Mouse (Mus musculus): ENCODE results near the gene Mybph. TPM values are rescaled to one million over a fixed set of nuclear protein-coding genes. Genes with fewer than 3 reads are reported as not detected.
A peak's percentile ranks its signal among the peaks of the same experiment; 100 is the strongest.

The Mybph gene
- polyA plus RNA-seq, 1 experiment from 2014 or later: not detected

DNA sequence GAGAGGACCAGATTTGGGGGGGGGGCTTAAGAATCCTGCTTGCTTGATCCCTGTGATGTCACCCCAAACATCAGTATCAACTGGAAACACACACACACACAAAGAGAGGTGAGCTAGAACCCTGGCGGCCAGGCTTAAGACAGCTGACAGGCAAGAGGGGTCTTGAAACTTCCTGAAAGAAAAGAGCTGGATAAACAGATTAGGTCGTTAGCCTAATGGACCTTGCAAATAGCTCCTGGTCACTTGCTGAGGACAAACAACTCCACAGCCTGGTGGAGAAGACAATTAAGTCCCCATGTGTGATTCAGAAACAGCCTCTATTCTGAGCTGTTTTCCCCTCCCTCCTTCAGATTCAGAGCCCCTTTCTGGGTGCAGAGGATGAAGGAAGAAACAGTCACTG lies 18.4 kb downstream of the Mybph start:
- Histone ChIP-seq H3K27ac (ENCODE audit: low read depth) (no peak overlapping the region), H3K27me3 (ENCODE audit: insufficient read depth, low read length) (no peaks in the 10 kb centered on the region), H3K4me3 (ENCODE audit: low read depth, low read length) (no peak overlapping the region), H3K9me3 (ENCODE audit: low read length) (no peaks in the 10 kb centered on the region), H3K4me1 (ENCODE audit: insufficient read depth) (peaks cover 7% of the 10 kb centered on the region), H3K4me2 (ENCODE audit: low read depth, low read length) (no peak overlapping the region), H3K36me3 (replicated peaks; ENCODE audit: insufficient read depth, low read length) (no peaks in the 10 kb centered on the region), H3K9ac (replicated peaks) (no peak overlapping the region)
- 24% methylated on average over 2 of the region's 2 CpGs for WGBS (ENCODE audit: insufficient replicate concordance)
- ATAC-seq (no peak), DNase-seq (no peak)
- no peak for TF ChIP-seq CTCF (IDR thresholded peaks at IDR 0.05; ENCODE audit: low read depth)
- no peak for TF ChIP-seq EP300 (IDR thresholded peaks at IDR 0.05; ENCODE audit: low read depth)

DNA sequence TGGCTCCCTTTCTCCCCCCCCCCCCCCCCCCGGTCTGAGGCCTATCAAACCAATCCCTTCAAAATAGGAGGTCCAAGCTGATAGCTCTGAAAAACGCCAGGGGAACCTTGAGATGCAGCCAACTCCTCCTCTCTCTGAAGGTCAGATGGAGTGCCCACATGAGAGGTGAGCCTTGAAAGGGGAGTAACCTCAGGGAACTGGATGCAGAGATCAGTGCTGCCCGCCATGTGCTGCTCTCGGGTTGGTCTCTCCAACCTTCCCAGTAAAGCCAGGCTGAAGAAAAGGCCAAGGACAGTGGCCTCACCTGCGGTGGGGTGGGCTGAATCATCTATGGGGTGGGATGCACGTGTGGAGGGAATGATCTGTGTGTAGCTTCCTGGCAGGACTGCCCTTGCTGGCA lies 19.1 kb downstream of the Mybph start:
- H3K4me3 ChIP-seq (ENCODE audit: low read depth, low read length): no peak overlapping the region
- no peak overlapping the region for H3K27ac ChIP-seq (ENCODE audit: low read depth)
- H3K36me3 ChIP-seq (replicated peaks; ENCODE audit: insufficient read depth, low read length): no peaks in the 10 kb centered on the region
- H3K4me2 ChIP-seq (ENCODE audit: low read depth, low read length): no peak overlapping the region
- TF ChIP-seq EP300 (IDR thresholded peaks at IDR 0.05; ENCODE audit: low read depth): no peak
- TF ChIP-seq CTCF (IDR thresholded peaks at IDR 0.05; ENCODE audit: low read depth): no peak
- H3K9ac ChIP-seq (replicated peaks): no peak overlapping the region
- no peaks in the 10 kb centered on the region for H3K9me3 ChIP-seq (ENCODE audit: low read length)
- 67% methylated on average over 5 of the region's 6 CpGs for WGBS (ENCODE audit: insufficient replicate concordance)
- no peaks in the 10 kb centered on the region for H3K27me3 ChIP-seq (ENCODE audit: insufficient read depth, low read length)
- H3K4me1 ChIP-seq (ENCODE audit: insufficient read depth): peaks cover 10% of the 10 kb centered on the region
- DNase-seq (no peak), ATAC-seq (no peak)

DNA sequence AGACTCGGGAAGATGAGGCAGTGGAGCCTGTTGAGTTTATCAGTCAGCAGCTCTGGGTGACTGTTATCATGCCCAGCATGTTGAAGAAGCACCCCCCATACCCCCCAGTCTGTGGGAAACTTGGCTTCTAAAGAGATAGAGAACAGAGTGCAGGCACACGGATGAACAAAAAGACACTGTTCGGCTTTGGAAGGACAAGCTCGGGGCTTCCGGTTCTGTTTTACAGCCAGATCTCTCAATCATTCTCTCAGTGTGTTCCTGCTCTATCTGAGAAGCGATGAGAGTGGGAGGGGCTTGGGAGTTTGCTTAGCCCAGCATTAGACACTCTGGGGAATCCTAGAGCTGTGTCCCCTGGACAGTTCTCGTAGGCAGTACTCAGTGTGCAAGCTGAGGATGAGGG lies 20.2 kb downstream of the Mybph start:
- no peak for DNase-seq
- TF ChIP-seq CTCF (IDR thresholded peaks at IDR 0.05; ENCODE audit: low read depth) (no peak), EP300 (IDR thresholded peaks at IDR 0.05; ENCODE audit: low read depth) (peak; percentile 74; the same call in 1 of the 2 replicates)
- Histone ChIP-seq H3K27me3 (ENCODE audit: insufficient read depth, low read length) (no peaks in the 10 kb centered on the region), H3K9ac (replicated peaks) (no peak overlapping the region; the same call in 1 of the 2 replicates), H3K9me3 (ENCODE audit: low read length) (no peaks in the 10 kb centered on the region), H3K4me1 (ENCODE audit: insufficient read depth) (peaks cover 19% of the 10 kb centered on the region), H3K27ac (ENCODE audit: low read depth) (no peak overlapping the region), H3K36me3 (replicated peaks; ENCODE audit: insufficient read depth, low read length) (no peaks in the 10 kb centered on the region), H3K4me2 (ENCODE audit: low read depth, low read length) (peak overlapping the region; percentile 40), H3K4me3 (ENCODE audit: low read depth, low read length) (no peak overlapping the region)
- ATAC-seq: peak; percentile 47
- 53% methylated on average over 7 of the region's 7 CpGs for whole genome bisulfite sequencing (ENCODE audit: insufficient replicate concordance)

DNA sequence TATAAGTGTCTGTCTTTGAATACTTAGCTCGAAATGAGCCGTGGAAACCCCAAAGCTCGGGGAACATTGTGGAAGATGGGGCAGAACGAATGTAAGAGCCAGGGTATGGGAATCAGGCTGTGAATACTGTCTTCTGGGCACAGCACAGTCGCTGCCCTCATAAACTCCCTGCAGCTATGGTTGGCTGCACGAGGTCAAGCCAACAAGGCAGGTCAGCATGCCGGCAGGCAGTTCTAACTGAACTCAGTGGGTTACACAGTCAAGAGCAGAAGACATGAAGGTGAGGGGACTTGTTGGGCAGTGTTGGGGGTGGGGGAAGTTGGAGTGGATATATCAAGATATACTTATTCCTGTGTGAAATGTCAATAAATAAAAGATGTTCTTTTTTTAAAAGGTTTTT lies 21.8 kb downstream of the Mybph start:
- no peak overlapping the region for H3K27ac ChIP-seq (ENCODE audit: low read depth)
- peaks cover 25% of the 10 kb centered on the region for H3K4me1 ChIP-seq (ENCODE audit: insufficient read depth)
- DNase-seq: no peak
- 69% methylated on average over 7 of the region's 7 CpGs for WGBS (ENCODE audit: insufficient replicate concordance)
- H3K27me3 ChIP-seq (ENCODE audit: insufficient read depth, low read length): no peaks in the 10 kb centered on the region
- H3K9ac ChIP-seq (replicated peaks): no peak overlapping the region
- H3K36me3 ChIP-seq (replicated peaks; ENCODE audit: insufficient read depth, low read length): no peaks in the 10 kb centered on the region
- no peak overlapping the region for H3K4me3 ChIP-seq (ENCODE audit: low read depth, low read length)
- H3K4me2 ChIP-seq (ENCODE audit: low read depth, low read length): no peak overlapping the region
- H3K9me3 ChIP-seq (ENCODE audit: low read length): no peaks in the 10 kb centered on the region
- TF ChIP-seq EP300 (IDR thresholded peaks at IDR 0.05; ENCODE audit: low read depth): no peak
- no peak for ATAC-seq

DNA sequence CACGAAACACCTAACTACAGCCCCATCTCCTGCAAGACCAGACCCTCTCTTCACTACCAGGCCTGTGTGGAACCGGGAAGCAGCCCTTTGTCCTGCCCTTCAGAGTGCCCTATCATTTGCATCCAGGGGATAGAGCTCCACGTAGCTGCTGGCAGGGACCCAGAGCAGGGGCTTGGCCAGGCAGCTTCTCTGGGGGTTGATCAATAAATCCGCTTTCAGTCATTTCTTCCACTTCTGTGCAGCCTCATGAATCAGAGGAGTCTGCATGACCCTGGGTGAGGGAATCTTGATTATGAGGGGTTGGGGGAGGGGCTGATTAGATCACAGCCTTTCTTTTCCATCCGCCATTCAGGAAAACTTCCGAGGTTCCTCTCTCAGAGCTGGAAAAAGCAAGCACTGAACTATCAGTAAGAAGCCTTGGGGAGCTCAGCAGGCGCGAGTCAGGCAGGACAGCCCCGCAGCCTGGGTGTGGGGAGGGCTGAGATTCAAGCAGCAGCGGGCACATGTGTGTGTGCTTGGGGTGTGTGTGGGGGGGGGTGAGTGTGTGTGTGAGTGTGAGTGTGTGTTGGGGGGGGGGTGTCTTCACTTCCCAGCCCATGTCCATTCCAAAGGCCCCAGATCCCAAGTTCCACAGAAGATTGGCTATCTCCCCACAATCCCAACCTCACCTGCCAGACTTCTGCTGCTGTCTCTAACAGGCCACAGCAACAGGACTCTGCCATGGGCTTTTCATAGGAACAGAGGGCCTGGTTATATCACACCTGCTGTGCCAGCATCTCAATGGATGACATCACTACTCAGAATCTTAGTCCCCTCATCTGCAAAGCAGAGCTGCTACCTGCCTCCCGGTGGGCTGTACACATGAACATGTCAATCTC lies 22.7 kb downstream of the Mybph start:
- Histone ChIP-seq H3K27ac (ENCODE audit: low read depth) (peak overlapping the region; percentile 26), H3K9ac (replicated peaks) (no peak overlapping the region), H3K4me3 (ENCODE audit: low read depth, low read length) (no peak overlapping the region), H3K4me1 (ENCODE audit: insufficient read depth) (peaks cover 26% of the 10 kb centered on the region), H3K27me3 (ENCODE audit: insufficient read depth, low read length) (no peaks in the 10 kb centered on the region), H3K4me2 (ENCODE audit: low read depth, low read length) (no peak overlapping the region), H3K36me3 (replicated peaks; ENCODE audit: insufficient read depth, low read length) (no peaks in the 10 kb centered on the region), H3K9me3 (ENCODE audit: low read length) (no peaks in the 10 kb centered on the region)
- ATAC-seq: no peak
- WGBS (ENCODE audit: insufficient replicate concordance): 53% methylated on average over 11 of the region's 11 CpGs
- DNase-seq: peak; percentile 49
- TF ChIP-seq CTCF (IDR thresholded peaks at IDR 0.05; ENCODE audit: low read depth) (no peak), EP300 (IDR thresholded peaks at IDR 0.05; ENCODE audit: low read depth) (no peak)

DNA sequence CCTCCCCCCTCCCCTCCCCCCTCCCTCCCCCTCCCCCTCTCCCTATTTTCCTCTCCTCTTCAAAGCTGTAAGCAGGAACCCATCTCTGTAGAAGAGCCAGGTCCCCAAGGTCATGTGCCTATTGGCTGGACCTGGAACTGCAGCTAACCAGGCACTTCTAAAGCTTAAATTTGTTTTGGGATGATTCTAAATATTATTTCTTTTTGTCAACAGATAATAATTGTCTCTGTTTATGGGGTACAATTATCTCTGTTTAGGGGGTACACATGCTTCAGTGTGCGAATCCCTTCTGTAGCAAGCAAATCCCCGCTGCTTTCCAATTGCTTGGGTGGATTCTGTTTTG lies 23.4 kb downstream of the Mybph start:
- ATAC-seq (no peak), DNase-seq (no peak)
- Histone ChIP-seq H3K9ac (replicated peaks) (no peak overlapping the region), H3K27ac (ENCODE audit: low read depth) (peak overlapping the region; percentile 39; the same call in 1 of the 2 replicates), H3K27me3 (ENCODE audit: insufficient read depth, low read length) (no peaks in the 10 kb centered on the region), H3K9me3 (ENCODE audit: low read length) (no peaks in the 10 kb centered on the region), H3K4me3 (ENCODE audit: low read depth, low read length) (no peak overlapping the region), H3K36me3 (replicated peaks; ENCODE audit: insufficient read depth, low read length) (no peaks in the 10 kb centered on the region), H3K4me2 (ENCODE audit: low read depth, low read length) (no peak overlapping the region), H3K4me1 (ENCODE audit: insufficient read depth) (peaks cover 32% of the 10 kb centered on the region)
- 72% methylated on average over 2 of the region's 2 CpGs for WGBS (ENCODE audit: insufficient replicate concordance)
- TF ChIP-seq EP300 (IDR thresholded peaks at IDR 0.05; ENCODE audit: low read depth): no peak
- TF ChIP-seq CTCF (IDR thresholded peaks at IDR 0.05; ENCODE audit: low read depth): no peak

All from liver, postnatal 0 days (tissue).